Mouse (Mus musculus) liver, adult 2 months (tissue): ENCODE results near the gene Flywch1.

Experiments used
- CTCF ChIP-seq: fragments of 200-500 bp; IDR thresholded peaks from 2 replicates; pipeline ENCODE4 v1.5.1; 2011; ENCODE audit warnings: low read depth, low read length, control low read depth
- POLR2A ChIP-seq: fragments of 200-500 bp; IDR thresholded peaks from 2 replicates; pipeline ENCODE4 v1.6.1; 2011; ENCODE audit warnings: low read length, control low read depth; ENCODE audit not compliant: insufficient read depth; ENCODE audit errors: extremely low read depth

- no peak for TF ChIP-seq POLR2A
- no peak for TF ChIP-seq CTCF
Measured at GRCm38 (mm10) chr17:23757581-23757980, 13.8 kb downstream of the Flywch1 start.
